Mouse (Mus musculus) lung, postnatal 10 days (tissue): ENCODE measurements around the gene Nop53.
"Not testable (repeated sequence)": the region's sequence is repeated elsewhere in the genome, so short reads cannot be mapped to it uniquely, and the experiment has no call there.

Experiments
- DNase-seq: peaks from one replicate; pipeline ENCODE4 v3.0.0; 2021

Gene Nop53

GRCm38 (mm10) chr7:15916996-15917395 lies 28.9 kb downstream of the Nop53 start:
- DNase-seq: no peak

DNA sequence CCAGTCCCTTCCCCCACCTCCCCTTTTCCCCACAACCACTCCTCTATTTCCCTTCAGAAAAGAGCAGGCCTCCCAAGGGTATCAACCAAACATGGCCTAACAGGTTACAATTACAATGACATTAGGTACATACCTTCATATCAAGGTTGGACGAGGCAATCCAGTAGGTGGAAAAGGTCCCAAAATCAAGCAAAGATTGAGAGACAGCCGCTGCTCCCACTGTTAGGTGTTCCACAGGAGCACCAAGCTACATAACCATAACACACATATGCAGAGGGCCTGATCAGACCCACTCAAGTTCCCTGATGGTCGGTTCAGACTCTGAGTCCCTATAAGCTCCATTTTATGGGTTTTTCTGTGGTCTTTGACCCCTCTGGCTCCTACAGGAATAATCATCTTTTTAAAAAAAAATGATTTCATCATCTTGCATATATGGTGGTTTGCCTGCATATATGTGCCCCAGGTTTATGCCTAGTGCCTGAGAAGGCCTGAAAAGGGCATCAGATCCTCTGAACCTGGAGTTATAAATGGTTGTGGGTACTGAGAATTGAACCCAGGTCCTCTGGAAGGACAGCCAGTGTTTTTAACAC lies 29.6 kb downstream of the Nop53 start:
- no peak for DNase-seq

DNA sequence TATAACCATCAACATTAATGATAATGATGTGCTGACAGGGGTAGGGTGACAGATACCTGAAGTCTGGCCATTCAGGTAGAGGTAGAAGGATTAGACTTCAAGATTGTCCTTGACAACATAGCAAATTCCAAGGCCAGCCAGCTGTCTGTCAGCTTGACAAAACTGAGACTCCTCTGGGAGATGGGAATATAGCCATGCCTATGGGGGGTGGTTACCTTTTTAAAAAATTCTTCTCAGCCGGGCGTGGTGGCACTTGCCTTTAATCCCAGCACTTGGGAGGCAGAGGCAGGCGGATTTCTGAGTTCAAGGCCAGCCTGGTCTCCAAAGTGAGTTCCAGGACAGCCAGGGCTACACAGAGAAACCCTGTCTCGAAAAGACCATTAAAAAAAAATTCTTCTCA lies 30.2 kb downstream of the Nop53 start:
- not testable (repeated sequence) for DNase-seq

GRCm38 (mm10) chr7:15914751-15915150 lies 31.1 kb downstream of the Nop53 start:
- no peak for DNase-seq

GRCm38 (mm10) chr7:15914252-15914651 lies 31.6 kb downstream of the Nop53 start:
- peak; percentile 65 for DNase-seq

- peak; percentile 91 for DNase-seq
Observed at GRCm38 (mm10) chr7:15912183-15912582, 33.7 kb downstream of the Nop53 start.

- DNase-seq: no peak
Observed at GRCm38 (mm10) chr7:15910521-15910920, 35.4 kb downstream of the Nop53 start.

DNA sequence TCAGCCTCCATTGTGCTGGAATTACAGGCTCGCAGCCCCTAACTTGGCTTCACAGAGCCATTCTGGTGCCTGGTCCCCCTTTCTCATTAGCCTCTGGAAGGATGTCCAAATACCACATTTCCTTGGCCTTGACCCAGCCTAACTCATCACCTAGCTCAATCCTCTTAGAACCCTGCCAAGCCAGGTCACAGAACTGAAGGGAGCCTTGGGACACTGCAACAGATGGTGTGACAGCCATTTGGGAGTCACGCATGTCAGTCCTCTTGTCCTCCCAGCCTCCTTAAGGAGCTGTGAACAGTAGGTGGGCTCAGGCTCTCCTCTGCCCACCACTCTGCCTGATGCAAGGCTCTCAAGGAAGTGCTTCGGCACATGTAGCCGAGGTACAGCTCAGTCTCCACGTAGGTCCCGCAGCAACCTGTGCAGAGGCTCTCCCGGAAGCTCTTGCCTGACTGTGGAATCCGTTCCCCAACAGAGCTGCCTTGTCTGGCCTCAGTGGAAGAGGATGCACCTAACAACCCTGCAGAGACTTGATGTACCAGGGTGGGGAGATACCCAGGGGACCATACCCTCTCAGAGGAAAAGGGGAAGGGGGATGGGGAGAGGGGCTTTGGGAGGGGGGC lies 37.8 kb downstream of the Nop53 start:
- DNase-seq: no peak

DNA sequence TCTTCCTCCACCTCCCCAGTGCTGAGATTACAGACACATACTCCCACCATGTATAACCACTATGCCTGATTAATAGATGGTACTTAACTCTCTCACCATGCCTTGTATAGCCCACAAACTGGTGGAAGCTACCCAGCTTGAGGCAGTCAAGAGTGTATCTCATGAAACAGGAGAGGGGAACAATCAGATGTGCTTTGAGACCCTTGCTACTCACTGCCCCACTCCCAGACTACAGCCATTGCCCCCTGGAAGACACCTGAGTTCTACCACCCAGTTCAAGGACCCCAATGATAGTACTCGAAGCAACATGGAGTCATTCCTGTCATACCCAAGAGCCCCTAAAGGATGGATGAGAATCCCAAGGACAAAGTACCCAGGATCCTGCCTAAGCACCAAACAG lies 39.3 kb downstream of the Nop53 start:
- DNase-seq: no peak

DNA sequence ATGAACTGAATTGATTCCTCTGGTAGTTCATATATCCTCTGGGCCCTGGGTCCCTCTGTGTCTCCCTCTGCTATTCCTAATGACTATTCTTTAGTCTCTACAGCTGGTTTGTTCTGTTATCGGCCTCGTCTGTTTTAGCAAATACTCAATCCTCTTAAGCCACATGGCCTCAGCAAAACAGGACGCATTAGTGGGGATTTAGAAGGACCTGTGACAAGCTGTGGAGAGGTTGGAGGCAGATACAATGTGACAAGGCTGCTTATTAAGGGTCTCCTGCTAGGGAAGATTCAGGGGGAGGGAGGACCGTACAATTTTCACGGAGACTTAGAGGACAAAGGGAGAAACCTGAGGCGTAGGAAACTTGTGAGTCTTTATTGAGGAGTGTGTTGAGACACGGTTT lies 40.0 kb downstream of the Nop53 start:
- DNase-seq: no peak

- DNase-seq: no peak
Observed at GRCm38 (mm10) chr7:15901366-15902048, 44.4 kb downstream of the Nop53 start.

DNA sequence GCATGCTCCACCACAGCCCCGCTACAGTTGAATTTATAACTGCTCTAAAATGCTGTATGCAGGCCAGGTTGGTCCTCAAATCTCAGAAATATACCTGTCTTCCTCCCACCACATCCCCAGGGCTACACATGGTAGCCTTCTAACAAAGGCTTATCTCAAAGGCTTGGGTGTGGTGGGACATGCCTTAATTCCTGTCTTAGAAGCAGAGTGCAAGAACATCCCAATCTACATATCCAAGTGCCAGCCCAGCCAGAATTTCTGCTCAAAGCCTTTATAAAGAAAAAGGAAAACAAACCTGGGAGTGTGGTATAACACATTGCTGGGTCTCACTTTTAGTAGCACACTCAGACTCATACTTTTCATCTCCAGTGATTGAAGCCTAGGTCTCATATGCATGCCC lies 51.6 kb downstream of the Nop53 start:
- DNase-seq: no peak
